Mouse (Mus musculus): ENCODE measurements around the gene Gm6034.
"Not testable (repeated sequence)": the region's sequence is repeated elsewhere in the genome, so short reads cannot be mapped to it uniquely, and the experiment has no call there.

GRCm38 (mm10) chr17:36036126-36036525 is 6.6 kb upstream of the Gm6034 start:
- not testable (repeated sequence) for TF ChIP-seq CTCF (IDR thresholded peaks at IDR 0.05; ENCODE audit: extremely low read depth, insufficient read depth, insufficient read length, insufficient replicate concordance); POLR2A (IDR thresholded peaks at IDR 0.05; ENCODE audit: low read depth, low read length)
